Mouse (Mus musculus): ENCODE measurements around the gene Cacnb1.

GRCm38 (mm10) chr11:98026570-98027296 is 3.9 kb upstream of the Cacnb1 start, which contains the start of gene Rpl19:
- TF ChIP-seq CTCF (IDR thresholded peaks at IDR 0.05; ENCODE audit: control insufficient read depth, insufficient read depth, insufficient replicate concordance, low read depth, low read length), result no peak
- peak; percentile 97 for TF ChIP-seq POLR2A (IDR thresholded peaks at IDR 0.05; ENCODE audit: control insufficient read depth, low read depth, low read length)

All from testis, adult 2 months (tissue).